Mouse (Mus musculus) gastrocnemius, adult 2 months (tissue): ENCODE results near the gene Matn3. TPM values are rescaled to one million over a fixed set of nuclear protein-coding genes. Genes with fewer than 3 reads are reported as not detected.

Experiments
- DNase-seq: peaks from one replicate; pipeline ENCODE4 v3.0.0; 2022
- H3K27ac ChIP-seq: fragments of 200-600 bp; 2 replicates; pipeline ENCODE4 v1.8.1; 2022; ENCODE audit warnings: mild to moderate bottlenecking
- H3K4me3 ChIP-seq: fragments of 200-600 bp; 2 replicates; pipeline ENCODE4 v1.8.1; 2022; ENCODE audit warnings: mild to moderate bottlenecking, moderate library complexity
- CTCF ChIP-seq: fragments of 200-600 bp; IDR thresholded peaks from 2 replicates; pipeline ENCODE4 v1.8.1; 2022; ENCODE audit warnings: antibody characterized with exemption, mild to moderate bottlenecking, moderate library complexity
- intact Hi-C: fragments of 180-260 bp; cut with DNase I; formaldehyde crosslinking; loops from one replicate; pipeline ENCODE4 v1.15.1; 2025
- total RNA-seq, 2 experiments: library from RNA; stranded (reverse); gene quantifications; 2 replicates each; pipeline ENCODE4 v1.2.3; 2021

Matn3 gene
- total RNA-seq, 2 experiments from 2014 or later, result 0.36 TPM; not detected in 1

- Histone ChIP-seq H3K4me3 (no peak overlapping the region), H3K27ac (no peak overlapping the region)
- no peak for DNase-seq
- no peak for TF ChIP-seq CTCF
- intact Hi-C loops, result no loop called here
These were observed 7.4 kb upstream of the Matn3 start for GRCm38 (mm10) chr12:8940011-8941005.

- no peak overlapping the region for H3K27ac ChIP-seq
- intact Hi-C loops, result no loop called here
- H3K4me3 ChIP-seq, result no peak overlapping the region
- no peak for TF ChIP-seq CTCF
- no peak for DNase-seq
These were observed 6.6 kb upstream of the Matn3 start for GRCm38 (mm10) chr12:8941131-8941615.

- no peak overlapping the region for H3K27ac ChIP-seq
- no peak for TF ChIP-seq CTCF
- no peak overlapping the region for H3K4me3 ChIP-seq
- intact Hi-C loops, result no loop called here
- no peak for DNase-seq
These were observed 5.9 kb upstream of the Matn3 start for GRCm38 (mm10) chr12:8941699-8942392.

GRCm38 (mm10) chr12:8947163-8947562 is 566 bp upstream of the Matn3 start:
- no peak for DNase-seq
- TF ChIP-seq CTCF, result no peak
- intact Hi-C loops, result no loop called here
- H3K4me3 ChIP-seq, result peak overlapping the region; percentile 70
- H3K27ac ChIP-seq, result no peak overlapping the region

GRCm38 (mm10) chr12:8953136-8953535 is 5.4 kb downstream of the Matn3 start:
- intact Hi-C loops, result no loop called here
- Histone ChIP-seq H3K4me3 (no peak overlapping the region), H3K27ac (no peak overlapping the region)
- no peak for TF ChIP-seq CTCF
- no peak for DNase-seq

- Histone ChIP-seq H3K4me3 (no peak overlapping the region), H3K27ac (no peak overlapping the region)
- TF ChIP-seq CTCF, result no peak
- DNase-seq, result no peak
- intact Hi-C loops, result no loop called here
These were observed 6.4 kb downstream of the Matn3 start for GRCm38 (mm10) chr12:8954161-8954561.

- peak overlapping the region; percentile 70 for H3K27ac ChIP-seq
- intact Hi-C loops, result no loop called here
- no peak for TF ChIP-seq CTCF
- no peak overlapping the region for H3K4me3 ChIP-seq
- DNase-seq, result no peak
These were observed 14.0 kb downstream of the Matn3 start for GRCm38 (mm10) chr12:8961607-8962316.

- intact Hi-C loops, result no loop called here
- Histone ChIP-seq H3K27ac (peak overlapping the region; percentile 91), H3K4me3 (peak overlapping the region; percentile 36)
- TF ChIP-seq CTCF, result no peak
- DNase-seq, result peak; percentile 89
These were observed 22.1 kb downstream of the Matn3 start for GRCm38 (mm10) chr12:8969828-8970227.

- DNase-seq, result peak; percentile 96
- intact Hi-C loops, result loop anchor here (2.0 kb wide), 1 partner anchor 51 kb away; no protein-coding TSS in a partner anchor
- no peak for TF ChIP-seq CTCF
- H3K4me3 ChIP-seq, result peak within 1 kb of the TSS; percentile 89
- peak within 1 kb of the TSS; percentile 93 for H3K27ac ChIP-seq
These were observed 26.2 kb downstream of the Matn3 start, which contains the start of gene Wdr35 for GRCm38 (mm10) chr12:8973820-8974465. TSS of gene Wdr35 (plus strand) at chr12:8973892.

GRCm38 (mm10) chr12:8975076-8975475 is 27.3 kb downstream of the Matn3 start:
- Histone ChIP-seq H3K27ac (no peak overlapping the region), H3K4me3 (no peak overlapping the region)
- no peak for DNase-seq
- 0 out of 2 replicates have a peak, but pooled peaks have one; percentile 11 for TF ChIP-seq CTCF
- intact Hi-C loops, result no loop called here

GRCm38 (mm10) chr12:8993231-8993630 is 45.5 kb downstream of the Matn3 start:
- DNase-seq, result no peak
- no peak for TF ChIP-seq CTCF
- intact Hi-C loops, result no loop called here
- H3K4me3 ChIP-seq, result peak overlapping the region; percentile 18; the same call in 1 of the 2 replicates
- no peak overlapping the region for H3K27ac ChIP-seq

GRCm38 (mm10) chr12:8998318-8998717 is 50.6 kb downstream of the Matn3 start:
- Histone ChIP-seq H3K4me3 (no peak overlapping the region), H3K27ac (no peak overlapping the region)
- no peak for DNase-seq
- no peak for TF ChIP-seq CTCF
- intact Hi-C loops, result no loop called here
